Mouse (Mus musculus): ENCODE results near the gene 1700016H13Rik.

Gene 1700016H13Rik

GRCm38 (mm10) chr5:103605707-103606106 is 50.1 kb downstream of the 1700016H13Rik start:
- no peak for DNase-seq (ENCODE audit: low read depth, low spot score)

DNA sequence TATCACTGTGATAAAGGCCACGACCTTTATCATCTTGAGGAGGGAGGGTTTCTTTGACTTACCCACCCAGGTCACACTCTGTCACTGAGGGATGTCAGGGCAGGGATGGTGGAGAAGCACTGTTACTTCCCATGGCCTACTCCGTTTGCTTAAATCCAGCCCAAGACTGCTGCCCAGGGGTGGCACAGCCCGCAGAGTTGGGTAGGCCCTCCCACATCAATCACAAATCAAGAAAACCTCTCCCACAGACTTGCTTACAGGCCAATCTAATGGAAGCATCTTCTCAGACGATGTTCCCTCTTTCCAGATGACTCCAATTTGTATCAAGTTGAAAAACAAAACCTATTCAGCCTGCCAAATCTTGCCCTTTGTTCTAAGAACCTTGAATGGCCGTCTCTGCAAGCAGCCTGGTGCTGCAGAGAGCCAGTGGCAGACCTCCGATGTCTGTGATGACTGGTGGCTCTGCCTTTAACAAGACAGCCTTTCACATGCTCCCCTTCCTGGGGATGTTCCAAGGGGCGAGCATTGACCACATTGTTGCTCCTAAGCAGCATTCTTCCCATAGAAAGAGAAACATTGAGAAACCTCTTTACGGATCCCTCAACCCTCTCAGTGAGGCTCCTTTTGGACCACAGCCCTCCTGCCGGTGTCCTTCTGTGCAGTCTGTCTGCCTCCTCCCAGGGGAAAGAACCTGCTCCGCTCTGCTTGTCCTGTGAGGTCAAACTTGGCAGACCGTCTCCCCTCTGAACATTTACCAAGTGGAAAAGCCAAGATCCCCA is 52.5 kb downstream of the 1700016H13Rik start:
- DNase-seq (ENCODE audit: low read depth, low spot score), result no peak

GRCm38 (mm10) chr5:103598881-103599280 is 56.9 kb downstream of the 1700016H13Rik start:
- no peak for DNase-seq (ENCODE audit: low read depth, low spot score)

- DNase-seq (ENCODE audit: low read depth, low spot score), result no peak
Observed at GRCm38 (mm10) chr5:103598264-103598663, 57.5 kb downstream of the 1700016H13Rik start.

All from telencephalon, adult 2 months (tissue).